Mouse (Mus musculus) fibroblast of lung, adult 2 months (primary cell): ENCODE measurements around the gene Gm10570.

Experiments
- DNase-seq: peaks from one replicate; pipeline ENCODE4 v3.0.0-alpha.2; 2011; ENCODE audit warnings: low read depth

Gm10570 gene

DNA sequence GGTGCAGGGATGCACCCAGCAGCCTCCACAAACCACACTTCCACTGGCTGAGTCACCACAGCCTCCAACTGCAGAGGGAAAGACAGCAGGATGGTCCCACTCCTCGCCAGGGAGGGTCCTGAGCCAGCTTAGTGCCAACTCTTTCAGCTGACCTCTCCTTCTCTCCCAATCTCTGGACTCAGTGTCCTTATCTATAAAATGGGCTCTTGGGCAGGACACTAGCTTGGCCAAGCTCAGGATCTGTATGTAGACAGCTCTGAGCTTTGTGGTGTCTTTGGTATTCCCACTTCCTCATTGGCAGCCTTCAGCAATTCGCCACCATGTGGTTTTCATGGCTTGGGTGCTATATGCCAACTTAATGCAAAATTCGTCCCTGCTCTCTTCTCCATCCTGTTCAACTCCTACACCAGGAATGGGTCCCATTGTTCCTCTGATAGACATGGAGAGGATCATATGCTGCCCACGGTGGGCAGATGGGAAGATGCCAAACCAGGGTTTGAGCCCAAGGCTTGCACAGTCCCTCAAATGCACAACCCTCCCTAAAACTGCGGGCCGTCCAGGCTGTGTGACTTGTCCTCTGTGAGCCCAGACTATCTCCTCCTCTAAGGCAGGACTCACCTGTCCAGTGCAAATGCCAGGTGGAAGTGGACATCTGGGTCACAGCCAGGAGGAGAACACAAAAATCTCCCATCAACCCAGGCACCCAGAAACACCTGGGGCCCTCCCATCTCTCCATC lies 37.7 kb downstream of the Gm10570 start:
- no peak for DNase-seq

DNA sequence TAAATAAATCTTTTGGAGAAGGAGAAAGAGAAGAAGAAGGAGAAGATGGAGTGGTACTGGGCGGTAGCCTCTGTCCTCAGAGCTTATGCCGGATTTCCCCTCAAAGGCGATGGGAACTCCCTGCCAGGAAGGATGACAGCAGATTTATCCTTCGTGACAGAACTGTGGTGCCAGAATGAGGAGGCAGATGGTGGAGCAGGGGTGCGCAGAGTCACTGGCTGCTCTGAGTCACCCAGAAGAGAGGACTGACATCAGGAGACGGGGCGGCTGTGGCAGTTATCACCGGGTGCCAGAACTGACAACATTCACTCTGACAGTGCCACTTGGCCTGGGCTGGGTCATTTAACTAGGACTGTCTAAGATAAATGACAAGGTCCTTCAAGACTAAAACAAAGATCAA lies 38.4 kb downstream of the Gm10570 start:
- DNase-seq = no peak

GRCm38 (mm10) chr4:130268736-130269135 lies 39.7 kb downstream of the Gm10570 start:
- no peak for DNase-seq

GRCm38 (mm10) chr4:130267069-130267468 lies 41.4 kb downstream of the Gm10570 start:
- no peak for DNase-seq

DNA sequence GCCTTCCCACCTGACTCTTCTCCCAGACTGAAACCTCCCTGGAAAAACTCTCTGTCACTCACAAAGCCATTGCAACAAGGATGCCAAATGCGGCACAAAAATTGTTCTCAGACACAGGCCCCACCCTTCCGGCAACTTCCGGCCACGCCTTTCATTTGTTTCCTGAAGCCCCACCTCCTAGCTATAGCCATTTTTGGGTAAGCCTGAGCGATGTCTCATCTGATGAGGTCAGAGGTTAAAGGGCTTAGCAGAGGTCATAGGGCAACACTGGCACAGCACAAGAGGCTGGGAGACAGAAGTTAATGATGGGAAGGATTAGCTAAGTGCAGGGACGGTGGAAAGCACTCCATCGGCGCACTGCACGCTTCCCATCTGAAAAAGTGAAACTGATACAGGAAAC lies 41.9 kb downstream of the Gm10570 start:
- no peak for DNase-seq

DNA sequence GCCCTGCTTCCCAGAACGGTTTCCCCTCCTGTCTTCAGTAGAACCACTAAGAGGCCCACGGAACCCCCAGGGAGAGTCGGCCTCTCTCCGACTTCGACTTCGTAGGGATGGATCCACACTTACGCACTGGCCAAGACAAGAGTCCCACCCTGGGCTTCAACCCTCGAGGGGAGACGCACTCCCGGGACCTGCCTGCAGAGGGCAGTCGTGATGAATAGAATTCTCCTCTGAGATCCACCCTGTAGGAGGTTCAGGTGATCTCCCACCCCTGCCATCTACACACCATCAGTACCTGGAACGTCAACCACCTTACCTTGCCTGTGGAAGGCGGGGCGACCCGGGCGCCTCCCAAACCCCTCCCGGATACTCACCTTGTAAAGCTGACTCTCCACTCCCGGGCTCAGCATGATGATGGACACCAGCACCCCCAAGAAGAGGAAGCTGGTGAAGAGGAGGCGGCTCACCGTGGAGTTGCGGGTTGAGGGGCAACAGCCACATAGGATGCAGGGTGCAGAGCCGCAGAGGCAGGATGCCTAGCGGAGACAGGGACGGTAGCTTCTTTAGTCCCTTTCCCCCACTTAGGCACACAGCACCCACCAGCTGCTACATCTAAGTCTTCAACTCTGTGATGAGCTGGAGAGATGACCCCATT lies 43.6 kb downstream of the Gm10570 start:
- DNase-seq = no peak

- DNase-seq = no peak
These were observed 44.3 kb downstream of the Gm10570 start for GRCm38 (mm10) chr4:130264131-130264530.

GRCm38 (mm10) chr4:130260406-130260805 lies 48.1 kb downstream of the Gm10570 start:
- no peak for DNase-seq
